Mouse (Mus musculus): ENCODE measurements around the gene Rfx7. TPM values are rescaled to one million over a fixed set of nuclear protein-coding genes. Genes with fewer than 3 reads are reported as not detected.
A peak's percentile ranks its signal among the peaks of the same experiment; 100 is the strongest.
"Not testable (repeated sequence)": the region's sequence is repeated elsewhere in the genome, so short reads cannot be mapped to it uniquely, and the experiment has no call there.

Gene Rfx7
- polyA plus RNA-seq, 1 experiment from 2014 or later: 17.9 TPM

GRCm38 (mm10) chr9:72637243-72637642, 105.2 kb downstream of the Rfx7 start:
- DNase-seq (ENCODE audit: low spot score) (no peak), ATAC-seq (replicated peaks; ENCODE audit: low FRiP score, low TSS enrichment, low read depth) (no peak)
- Histone ChIP-seq H3K4me1 (replicated peaks; ENCODE audit: control insufficient read depth, insufficient read depth, low read length) (peaks cover 24% of the 10 kb centered on the region), H3K27ac (ENCODE audit: low read depth) (no peak overlapping the region), H3K4me3 (ENCODE audit: low read depth, low read length) (no peak overlapping the region), H3K36me3 (ENCODE audit: control insufficient read depth, insufficient read depth, low read length) (no peaks in the 10 kb centered on the region), H3K4me2 (ENCODE audit: low read length) (no peak overlapping the region), H3K9me3 (ENCODE audit: control insufficient read depth, low read length) (no peaks in the 10 kb centered on the region), H3K27me3 (replicated peaks; ENCODE audit: control insufficient read depth, insufficient read depth, low read length) (no peaks in the 10 kb centered on the region), H3K9ac (ENCODE audit: low read length) (no peak overlapping the region)
- WGBS: 85% methylated on average over 8 of the region's 8 CpGs

DNA sequence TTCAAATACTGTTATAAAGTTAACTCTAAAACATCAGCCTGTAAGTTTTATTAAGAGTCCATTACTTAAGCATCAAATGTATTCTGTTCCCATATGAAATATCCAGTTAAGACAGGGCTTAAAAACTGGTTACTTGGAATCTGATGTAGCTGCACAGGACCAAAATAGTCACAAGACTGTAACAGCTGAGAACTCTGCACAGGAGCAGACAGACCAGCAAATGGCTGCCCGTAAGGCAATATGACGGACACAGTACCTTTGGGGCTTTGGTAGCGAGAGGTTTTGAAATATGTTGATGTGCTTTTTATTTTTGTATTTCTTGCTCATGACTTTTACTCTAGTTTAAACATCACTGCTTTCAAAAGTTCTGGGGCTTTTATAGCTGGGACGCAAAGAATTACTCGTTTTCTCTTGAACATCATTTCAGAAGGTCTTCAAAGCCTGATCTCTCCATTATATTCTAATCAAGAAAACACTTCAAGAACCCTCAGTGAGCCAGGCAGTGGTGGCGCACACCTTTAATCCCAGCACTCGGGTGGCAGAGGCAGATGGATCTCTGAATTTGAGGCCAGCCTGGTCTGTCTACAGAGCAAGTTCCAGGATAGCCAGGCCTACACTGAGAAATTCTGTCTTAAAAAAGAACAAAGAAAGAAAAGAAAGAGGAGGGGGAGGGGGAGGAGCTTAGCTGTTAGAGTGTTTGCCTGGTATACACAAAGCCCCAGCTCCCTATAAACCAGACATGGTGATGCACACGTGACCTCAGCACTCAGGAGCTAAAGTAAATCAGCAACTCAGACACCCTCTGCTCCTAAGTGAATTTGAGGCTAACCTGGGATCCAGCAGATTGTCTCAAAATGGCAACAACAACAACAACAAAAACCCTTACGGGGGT, 107.2 kb downstream of the Rfx7 start:
- DNase-seq (ENCODE audit: low spot score) (peak; percentile 64), ATAC-seq (replicated peaks; ENCODE audit: low FRiP score, low TSS enrichment, low read depth) (peak; percentile 81)
- WGBS: 44% methylated on average over 9 of the region's 9 CpGs
- Histone ChIP-seq H3K4me2 (ENCODE audit: low read length) (peak overlapping the region; percentile 61), H3K4me1 (replicated peaks; ENCODE audit: control insufficient read depth, insufficient read depth, low read length) (peaks cover 28% of the 10 kb centered on the region), H3K4me3 (ENCODE audit: low read depth, low read length) (peak overlapping the region; percentile 23), H3K9ac (ENCODE audit: low read length) (peak overlapping the region; percentile 61), H3K27me3 (replicated peaks; ENCODE audit: control insufficient read depth, insufficient read depth, low read length) (no peaks in the 10 kb centered on the region), H3K36me3 (ENCODE audit: control insufficient read depth, insufficient read depth, low read length) (no peaks in the 10 kb centered on the region), H3K9me3 (ENCODE audit: control insufficient read depth, low read length) (no peaks in the 10 kb centered on the region), H3K27ac (ENCODE audit: low read depth) (peak overlapping the region; percentile 100)

DNA sequence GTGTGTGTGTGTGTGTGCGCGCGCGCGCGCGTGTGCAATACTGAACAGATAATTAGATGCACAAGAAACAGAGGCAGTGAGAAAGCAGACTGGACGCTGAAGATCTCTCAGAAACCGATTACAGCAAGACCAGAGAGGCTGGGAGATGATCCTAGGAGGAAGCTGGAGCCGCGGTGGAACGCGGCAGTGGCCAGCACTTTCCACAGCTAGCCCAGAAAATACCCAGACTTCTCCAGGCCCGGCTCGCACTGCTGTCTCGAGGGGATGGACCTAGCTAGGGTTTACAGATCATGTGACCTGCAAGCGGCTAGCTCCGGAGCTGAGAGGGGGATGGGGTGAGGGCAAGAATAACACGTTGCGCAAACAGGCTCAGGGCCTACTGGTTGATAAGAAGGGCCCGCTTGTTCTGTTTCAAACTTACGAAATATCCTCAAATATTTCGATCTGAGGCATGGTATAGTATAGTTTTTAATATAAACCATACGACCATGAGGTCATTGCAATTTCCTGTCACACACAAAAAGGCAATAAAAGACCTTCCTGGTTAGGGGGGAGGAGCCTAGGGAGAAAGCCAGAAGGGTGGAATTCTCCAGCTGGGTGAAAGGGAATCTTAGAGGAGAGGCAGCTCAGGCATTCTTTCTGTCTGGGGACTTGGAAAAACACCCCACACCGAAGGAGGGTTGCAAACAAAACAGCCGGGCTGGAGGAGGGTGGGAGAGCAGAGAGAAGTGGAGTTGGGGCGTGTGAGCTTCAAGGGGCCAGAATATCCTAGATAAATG, 108.0 kb downstream of the Rfx7 start:
- peak overlapping the region; percentile 100 for H3K27ac ChIP-seq (ENCODE audit: low read depth)
- H3K4me3 ChIP-seq (ENCODE audit: low read depth, low read length): peak overlapping the region; percentile 23
- ATAC-seq (replicated peaks; ENCODE audit: low FRiP score, low TSS enrichment, low read depth) (peak; percentile 94), DNase-seq (ENCODE audit: low spot score) (peak; percentile 90)
- 1% methylated on average over 27 of the region's 27 CpGs for WGBS
- peak overlapping the region; percentile 61 for H3K4me2 ChIP-seq (ENCODE audit: low read length)
- H3K27me3 ChIP-seq (replicated peaks; ENCODE audit: control insufficient read depth, insufficient read depth, low read length): no peaks in the 10 kb centered on the region
- H3K9me3 ChIP-seq (ENCODE audit: control insufficient read depth, low read length): no peaks in the 10 kb centered on the region
- H3K9ac ChIP-seq (ENCODE audit: low read length): peak overlapping the region; percentile 61
- H3K36me3 ChIP-seq (ENCODE audit: control insufficient read depth, insufficient read depth, low read length): no peaks in the 10 kb centered on the region
- peaks cover 33% of the 10 kb centered on the region for H3K4me1 ChIP-seq (replicated peaks; ENCODE audit: control insufficient read depth, insufficient read depth, low read length)

GRCm38 (mm10) chr9:72640642-72641041, 108.6 kb downstream of the Rfx7 start:
- peaks cover 33% of the 10 kb centered on the region for H3K4me1 ChIP-seq (replicated peaks; ENCODE audit: control insufficient read depth, insufficient read depth, low read length)
- H3K4me3 ChIP-seq (ENCODE audit: low read depth, low read length): no peak overlapping the region
- H3K36me3 ChIP-seq (ENCODE audit: control insufficient read depth, insufficient read depth, low read length): no peaks in the 10 kb centered on the region
- no peaks in the 10 kb centered on the region for H3K9me3 ChIP-seq (ENCODE audit: control insufficient read depth, low read length)
- no peaks in the 10 kb centered on the region for H3K27me3 ChIP-seq (replicated peaks; ENCODE audit: control insufficient read depth, insufficient read depth, low read length)
- WGBS: 12% methylated on average over 7 of the region's 7 CpGs
- peak overlapping the region; percentile 100 for H3K27ac ChIP-seq (ENCODE audit: low read depth)
- H3K4me2 ChIP-seq (ENCODE audit: low read length): peak overlapping the region; percentile 61
- ATAC-seq (replicated peaks; ENCODE audit: low FRiP score, low TSS enrichment, low read depth) (peak; percentile 9; the same call in 1 of the 2 replicates), DNase-seq (ENCODE audit: low spot score) (no peak)
- H3K9ac ChIP-seq (ENCODE audit: low read length): peak overlapping the region; percentile 61

GRCm38 (mm10) chr9:72641093-72641680, 109.1 kb downstream of the Rfx7 start:
- 64% methylated on average over 6 of the region's 6 CpGs for WGBS
- Histone ChIP-seq H3K27ac (ENCODE audit: low read depth) (peak overlapping the region; percentile 100), H3K9me3 (ENCODE audit: control insufficient read depth, low read length) (no peaks in the 10 kb centered on the region), H3K4me1 (replicated peaks; ENCODE audit: control insufficient read depth, insufficient read depth, low read length) (peaks cover 33% of the 10 kb centered on the region), H3K36me3 (ENCODE audit: control insufficient read depth, insufficient read depth, low read length) (no peaks in the 10 kb centered on the region), H3K4me2 (ENCODE audit: low read length) (peak overlapping the region; percentile 61), H3K27me3 (replicated peaks; ENCODE audit: control insufficient read depth, insufficient read depth, low read length) (no peaks in the 10 kb centered on the region), H3K9ac (ENCODE audit: low read length) (peak overlapping the region; percentile 61), H3K4me3 (ENCODE audit: low read depth, low read length) (no peak overlapping the region)
- DNase-seq (ENCODE audit: low spot score) (no peak), ATAC-seq (replicated peaks; ENCODE audit: low FRiP score, low TSS enrichment, low read depth) (no peak)

DNA sequence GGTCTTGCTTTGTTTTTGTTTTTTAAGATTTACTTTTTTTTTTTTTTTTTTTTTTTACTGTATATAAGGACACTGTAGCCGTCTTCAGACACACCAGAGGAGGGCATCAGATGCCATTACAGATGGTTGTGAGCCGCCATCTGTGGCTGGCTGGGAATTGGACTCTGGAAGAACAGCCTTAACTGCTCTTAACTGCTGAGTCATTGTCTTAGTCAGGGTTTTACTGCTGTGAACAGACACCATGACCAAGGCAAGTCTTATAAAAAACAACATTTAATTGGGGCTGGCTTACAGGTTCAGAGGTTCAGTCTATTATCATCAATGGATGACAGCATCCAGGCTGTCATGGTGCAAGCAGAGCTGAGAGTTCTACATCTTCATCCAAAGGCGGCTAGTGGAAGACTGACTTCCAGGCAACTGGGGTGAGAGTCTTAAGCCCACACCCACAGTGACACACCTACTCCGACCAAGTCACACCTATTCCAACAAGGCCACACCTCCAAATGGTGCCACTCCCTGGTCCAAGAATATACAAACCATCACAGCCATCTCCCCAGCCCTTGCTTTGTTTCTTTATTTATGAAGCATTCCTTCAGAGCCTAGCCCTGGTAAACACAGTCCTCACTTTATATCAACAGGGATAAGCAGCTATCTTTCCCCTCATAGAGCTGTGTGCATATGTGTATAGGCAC, 110.9 kb downstream of the Rfx7 start:
- DNase-seq (ENCODE audit: low spot score); H3K4me2 ChIP-seq (ENCODE audit: low read length); ATAC-seq (replicated peaks; ENCODE audit: low FRiP score, low TSS enrichment, low read depth); H3K9ac ChIP-seq (ENCODE audit: low read length); H3K36me3 ChIP-seq (ENCODE audit: control insufficient read depth, insufficient read depth, low read length); H3K4me3 ChIP-seq (ENCODE audit: low read depth, low read length); H3K9me3 ChIP-seq (ENCODE audit: control insufficient read depth, low read length); H3K27me3 ChIP-seq (replicated peaks; ENCODE audit: control insufficient read depth, insufficient read depth, low read length); H3K27ac ChIP-seq (ENCODE audit: low read depth): not testable (repeated sequence)
- 88% methylated on average over 4 of the region's 4 CpGs for WGBS
- H3K4me1 ChIP-seq (replicated peaks; ENCODE audit: control insufficient read depth, insufficient read depth, low read length): peaks cover 33% of the 10 kb centered on the region

DNA sequence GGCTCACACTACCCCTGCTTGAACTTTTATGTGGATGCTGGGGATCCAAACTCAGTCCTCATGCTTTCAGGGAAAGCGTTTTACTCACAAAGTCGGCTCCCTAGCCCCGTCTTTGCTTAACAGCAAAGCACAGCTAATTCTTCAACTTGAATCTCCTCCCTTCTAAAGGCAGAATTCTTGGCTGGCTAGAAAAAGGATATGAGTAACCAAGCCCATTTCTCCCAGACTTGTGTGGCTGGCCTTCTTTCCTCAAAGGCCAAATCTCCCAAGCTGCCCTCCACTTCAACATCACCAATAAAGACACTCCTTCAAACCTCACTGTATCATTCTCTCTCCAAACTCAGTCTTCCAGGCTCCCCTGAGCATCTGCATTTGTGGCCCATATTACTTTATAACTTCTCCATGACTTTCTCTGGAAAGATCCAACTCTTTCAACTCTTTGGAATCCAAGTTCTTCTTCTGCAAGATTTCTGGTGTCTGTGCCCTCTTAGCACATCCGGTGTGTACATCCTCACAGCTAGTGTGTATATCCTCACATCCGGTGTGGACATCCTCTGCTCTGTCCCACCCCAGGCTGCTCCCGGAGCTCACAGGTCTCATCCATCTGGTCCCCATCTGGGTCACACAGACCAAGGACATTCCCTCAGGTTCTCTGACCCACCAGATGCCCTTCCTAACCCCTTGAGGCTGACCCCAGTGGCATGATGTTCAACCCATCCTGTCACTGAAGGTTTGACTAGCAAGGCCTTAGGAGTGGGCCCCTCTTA, 111.8 kb downstream of the Rfx7 start:
- Histone ChIP-seq H3K4me3 (ENCODE audit: low read depth, low read length) (no peak overlapping the region), H3K27ac (ENCODE audit: low read depth) (peak overlapping the region; percentile 49), H3K9me3 (ENCODE audit: control insufficient read depth, low read length) (no peaks in the 10 kb centered on the region), H3K4me2 (ENCODE audit: low read length) (no peak overlapping the region), H3K9ac (ENCODE audit: low read length) (no peak overlapping the region), H3K4me1 (replicated peaks; ENCODE audit: control insufficient read depth, insufficient read depth, low read length) (peaks cover 33% of the 10 kb centered on the region), H3K36me3 (ENCODE audit: control insufficient read depth, insufficient read depth, low read length) (no peaks in the 10 kb centered on the region), H3K27me3 (replicated peaks; ENCODE audit: control insufficient read depth, insufficient read depth, low read length) (no peaks in the 10 kb centered on the region)
- ATAC-seq (replicated peaks; ENCODE audit: low FRiP score, low TSS enrichment, low read depth): no peak
- DNase-seq (ENCODE audit: low spot score): no peak
- 63% methylated on average over 6 of the region's 6 CpGs for WGBS
